Mouse (Mus musculus) megakaryocyte, adult 5-6 weeks (primary cell): ENCODE data around the gene Cfc1. TPM values are rescaled to one million over a fixed set of nuclear protein-coding genes. Genes with fewer than 3 reads are reported as not detected.
"Not testable (repeated sequence)": the region's sequence is repeated elsewhere in the genome, so short reads cannot be mapped to it uniquely, and the experiment has no call there.

Source experiments
- ATAC-seq: 2 replicates; pipeline ENCODE4 v1.8.0; 2016; ENCODE audit warnings: mild to moderate bottlenecking, inconsistent platforms; ENCODE audit not compliant: poor library complexity, severe bottlenecking
- total RNA-seq, 2 experiments: library from RNA; stranded (forward) in 1 of 2; stranded (reverse) in 1 of 2; fragments of 153-499, 151-499 nt in 1 of 2; fragments of 221-1000, 200-1000 nt in 1 of 2; gene quantifications; 2 replicates each; pipeline versions ENCODE4 v1.2.3 to v1.2.4; 2015 to 2017

The Cfc1 gene
- not detected in 2 replicates for total RNA-seq (2015)
- total RNA-seq (2017) = not detected in 2 replicates

GRCm38 (mm10) chr1:34535043-34535698, at the start of gene Cfc1:
Gene Cfc1, plus strand, starts transcription at chr1:34535648.
- not testable (repeated sequence) for ATAC-seq

DNA sequence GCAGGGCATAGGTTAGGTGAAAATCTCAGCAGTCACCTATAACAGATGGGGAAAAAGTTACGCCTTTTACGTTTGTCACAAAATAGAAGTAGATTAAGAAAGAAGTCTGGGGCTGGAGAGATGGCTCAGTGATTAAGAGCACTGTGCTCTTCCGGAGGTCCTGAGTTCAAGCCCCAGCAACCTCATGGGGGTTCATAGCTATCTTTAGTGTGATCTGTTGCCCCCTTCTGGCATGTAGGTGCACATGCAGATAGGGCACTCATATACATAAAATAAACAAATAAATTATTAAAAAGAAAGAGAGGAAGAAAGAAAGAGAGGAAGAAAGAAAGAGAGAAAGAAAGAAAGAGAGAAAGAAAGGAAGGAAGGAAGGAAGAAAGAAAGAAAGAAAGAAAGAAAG, 48.1 kb upstream of the Cfc1 start:
- ATAC-seq = no peak

GRCm38 (mm10) chr1:34489852-34490541, 45.5 kb upstream of the Cfc1 start:
- ATAC-seq = no peak

GRCm38 (mm10) chr1:34491480-34491879, 44.0 kb upstream of the Cfc1 start:
- ATAC-seq = no peak

GRCm38 (mm10) chr1:34502991-34503390, 32.5 kb upstream of the Cfc1 start:
- no peak for ATAC-seq

- no peak for ATAC-seq
These were observed 30.1 kb upstream of the Cfc1 start for GRCm38 (mm10) chr1:34505307-34505706.

DNA sequence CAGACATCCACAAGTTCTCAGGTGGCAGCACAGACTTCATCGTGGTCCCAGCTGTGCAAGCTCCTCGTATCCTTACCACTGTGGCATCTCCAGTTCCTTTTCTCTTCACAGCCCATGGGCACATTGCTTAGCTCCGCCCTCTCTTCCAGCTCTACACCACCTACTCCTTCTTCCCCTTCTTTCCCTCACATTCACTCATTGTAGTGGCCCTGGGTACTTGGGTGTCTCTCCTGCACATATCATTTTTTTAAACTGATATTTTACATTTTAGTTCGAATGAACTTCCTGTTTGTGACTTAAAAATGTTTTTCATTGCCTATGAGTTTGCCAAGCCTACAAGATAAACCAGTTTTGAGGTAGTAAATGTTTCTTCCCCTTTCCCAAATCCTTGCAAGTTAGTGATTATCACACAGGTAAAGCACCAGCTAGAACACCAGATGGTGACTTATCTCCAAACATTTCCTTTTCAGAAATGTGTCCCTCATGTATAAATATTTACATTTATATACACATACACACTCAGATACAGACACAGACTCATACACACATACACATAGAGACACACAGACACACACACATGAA, 29.4 kb upstream of the Cfc1 start:
- ATAC-seq = peak; percentile 50

DNA sequence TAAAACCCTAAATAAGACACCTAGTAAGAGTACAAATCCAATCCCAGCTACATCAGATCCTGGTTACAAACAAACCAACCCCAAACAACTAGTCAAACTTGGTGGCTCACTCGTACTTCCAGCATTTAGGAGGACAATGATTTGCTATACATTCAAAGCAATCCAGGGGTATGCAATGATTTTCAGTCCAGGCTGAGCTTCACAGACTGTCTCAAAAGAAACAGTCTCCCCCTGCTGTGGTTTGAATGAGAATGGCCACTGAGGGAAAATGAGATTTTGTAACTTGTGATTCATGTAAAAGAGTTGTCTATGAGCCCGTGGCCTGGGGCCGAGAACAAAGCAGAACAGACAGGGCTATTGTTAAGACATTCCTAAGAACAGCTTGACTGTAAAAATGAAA, 27.5 kb upstream of the Cfc1 start:
- no peak for ATAC-seq

- ATAC-seq = peak; percentile 76
These were observed 24.9 kb upstream of the Cfc1 start for GRCm38 (mm10) chr1:34510575-34510981.

DNA sequence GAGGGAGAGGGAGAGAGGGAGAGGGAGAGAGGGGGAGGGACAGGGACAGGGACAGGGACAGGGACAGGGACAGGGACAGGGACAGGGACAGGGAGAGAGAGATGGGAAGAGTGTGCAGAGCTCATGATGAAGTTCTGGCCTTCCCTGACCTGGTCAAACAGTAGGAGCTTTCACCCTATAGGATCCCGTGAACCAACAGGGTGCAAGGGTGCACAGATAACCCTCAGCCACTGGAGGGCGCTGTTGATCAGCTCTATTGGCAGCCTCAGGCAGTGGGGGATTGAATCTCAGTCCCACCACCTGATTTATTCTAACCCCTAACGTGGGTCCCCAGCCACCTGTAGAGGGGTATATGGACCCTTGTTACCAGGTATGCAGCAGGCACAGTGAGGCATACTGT, 24.4 kb upstream of the Cfc1 start:
- peak; percentile 78 for ATAC-seq

DNA sequence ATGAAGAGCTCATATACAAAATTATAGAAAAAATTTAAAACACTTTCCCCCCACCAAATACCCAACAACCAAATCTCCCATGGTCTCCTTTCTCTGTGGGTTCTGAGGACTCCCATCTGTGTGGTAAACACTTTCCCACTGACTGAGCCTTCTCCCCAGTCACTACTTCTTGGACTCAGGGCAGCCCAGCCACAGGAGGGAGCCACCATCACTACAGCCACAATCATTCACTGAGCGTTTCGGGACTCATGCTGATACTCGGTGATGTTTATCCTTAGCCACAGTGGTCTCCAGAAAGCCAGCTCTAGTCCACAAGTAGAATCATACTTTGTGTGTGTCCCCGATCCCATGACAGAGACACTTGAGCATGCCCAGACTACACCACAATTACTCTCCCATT, 22.4 kb upstream of the Cfc1 start:
- ATAC-seq = no peak

GRCm38 (mm10) chr1:34516595-34516994, 18.9 kb upstream of the Cfc1 start:
- no peak for ATAC-seq

GRCm38 (mm10) chr1:34517297-34517696, 18.2 kb upstream of the Cfc1 start:
- ATAC-seq = not testable (repeated sequence)

- not testable (repeated sequence) for ATAC-seq
These were observed 17.7 kb upstream of the Cfc1 start for GRCm38 (mm10) chr1:34517797-34518196.

GRCm38 (mm10) chr1:34518259-34518658, 17.2 kb upstream of the Cfc1 start:
- ATAC-seq = no peak

DNA sequence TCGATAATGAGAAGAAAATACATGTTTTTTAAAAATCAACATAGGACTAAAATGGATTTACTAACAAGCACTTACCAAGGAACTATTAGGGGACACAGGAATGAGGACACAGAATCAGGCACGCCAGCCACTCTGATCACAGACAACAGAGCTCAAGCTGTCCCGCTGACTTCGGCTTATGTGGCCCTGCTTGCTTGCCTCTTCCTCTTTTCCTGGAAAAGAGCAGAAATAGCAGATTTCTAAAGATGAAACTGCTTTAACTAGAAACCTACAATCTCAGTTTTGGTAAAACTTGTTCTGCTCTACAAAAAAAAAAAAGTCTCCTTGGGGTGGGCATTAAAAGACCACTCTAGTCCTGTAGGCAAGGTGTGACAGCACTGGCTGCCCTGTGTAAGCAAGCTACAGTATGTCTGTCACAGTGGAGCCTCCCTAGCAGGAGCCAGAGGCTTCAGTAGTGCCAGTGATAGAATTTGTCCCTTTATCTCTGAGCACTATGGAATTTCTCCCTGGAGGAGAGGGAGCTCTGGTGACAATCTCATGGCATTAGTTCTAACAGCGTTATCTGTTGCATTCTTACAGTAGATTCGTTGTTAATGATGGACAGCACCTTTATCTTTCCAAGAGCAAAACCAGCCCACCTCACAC, 13.1 kb upstream of the Cfc1 start:
- ATAC-seq = no peak

DNA sequence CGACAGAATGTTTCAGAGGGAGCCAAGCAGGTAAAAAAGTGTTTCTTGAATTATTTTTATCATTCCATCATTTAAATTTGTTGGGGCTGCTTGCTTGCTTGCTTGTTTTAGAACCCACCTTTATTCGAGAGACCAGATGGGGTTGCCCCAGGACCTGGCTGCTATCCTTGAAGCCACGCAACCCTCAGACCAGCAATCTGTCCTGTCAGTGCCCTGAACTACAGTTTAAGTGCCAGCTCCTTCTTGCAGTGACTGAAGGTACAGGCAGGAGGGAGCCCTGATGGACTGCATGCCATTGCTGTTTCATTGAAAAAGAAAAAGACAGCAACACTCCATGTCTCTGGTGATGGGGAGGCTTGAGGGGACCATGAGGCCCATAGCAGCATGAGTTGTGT, 12.6 kb upstream of the Cfc1 start:
- ATAC-seq = no peak

GRCm38 (mm10) chr1:34523647-34524046, 11.8 kb upstream of the Cfc1 start:
- no peak for ATAC-seq

GRCm38 (mm10) chr1:34534574-34534973, 874 bp upstream of the Cfc1 start:
- ATAC-seq = not testable (repeated sequence)

GRCm38 (mm10) chr1:34536291-34536766, 881 bp downstream of the Cfc1 start:
- no peak for ATAC-seq

- no peak for ATAC-seq
These were observed 1.5 kb downstream of the Cfc1 start for GRCm38 (mm10) chr1:34536767-34537485.
